Mouse (Mus musculus) kidney, postnatal 14 days (tissue): ENCODE measurements around the gene 1700034I23Rik.
"Not testable (repeated sequence)": the region's sequence is repeated elsewhere in the genome, so short reads cannot be mapped to it uniquely, and the experiment has no call there.

Experiments
- DNase-seq: peaks from one replicate; pipeline ENCODE4 v3.0.0; 2022; ENCODE audit warnings: mixed read lengths

1700034I23Rik gene

DNA sequence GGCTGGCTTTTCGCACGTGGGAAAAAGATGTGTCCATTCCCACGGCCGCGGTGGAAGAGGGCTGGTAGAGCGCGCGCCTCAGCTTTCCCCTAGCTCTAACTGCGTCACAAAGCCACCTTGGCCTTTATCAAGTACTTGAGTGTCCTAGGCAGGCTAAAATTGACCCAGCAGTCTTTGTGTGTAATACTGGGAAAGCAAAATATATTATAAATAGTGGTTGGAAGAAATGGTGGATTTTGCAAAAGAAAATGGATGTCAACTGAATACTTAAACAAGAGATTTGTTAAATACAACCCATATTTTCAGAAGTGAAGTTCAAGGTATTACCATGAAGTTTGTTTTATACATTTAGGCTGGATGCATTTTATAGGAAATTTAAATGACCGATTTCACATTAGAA, at the start of gene 1700034I23Rik:
TSS of gene 1700034I23Rik (minus strand) at position 101 of the 400 bp plus-strand sequence.
- DNase-seq = not testable (repeated sequence)

DNA sequence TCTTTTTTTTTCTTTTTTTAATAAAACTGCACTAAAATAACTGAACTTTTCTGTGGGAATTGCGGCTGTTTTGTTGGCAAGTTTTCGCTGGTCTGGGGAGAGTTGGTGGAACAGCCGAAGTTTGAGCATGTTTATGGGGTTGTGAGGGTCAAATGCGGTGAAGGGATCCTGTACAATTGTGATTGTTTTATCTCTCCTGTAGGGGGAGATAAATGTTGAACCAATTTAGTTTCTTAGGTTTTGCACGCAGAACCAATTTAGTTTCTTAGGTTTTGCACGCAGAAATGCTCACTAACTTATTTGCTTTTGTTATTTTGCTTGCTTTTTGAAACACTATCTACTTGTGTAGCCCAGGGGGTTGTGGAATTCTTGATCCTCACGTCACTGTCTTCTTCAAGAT, 49.0 kb upstream of the 1700034I23Rik start:
- peak; percentile 3 for DNase-seq

DNA sequence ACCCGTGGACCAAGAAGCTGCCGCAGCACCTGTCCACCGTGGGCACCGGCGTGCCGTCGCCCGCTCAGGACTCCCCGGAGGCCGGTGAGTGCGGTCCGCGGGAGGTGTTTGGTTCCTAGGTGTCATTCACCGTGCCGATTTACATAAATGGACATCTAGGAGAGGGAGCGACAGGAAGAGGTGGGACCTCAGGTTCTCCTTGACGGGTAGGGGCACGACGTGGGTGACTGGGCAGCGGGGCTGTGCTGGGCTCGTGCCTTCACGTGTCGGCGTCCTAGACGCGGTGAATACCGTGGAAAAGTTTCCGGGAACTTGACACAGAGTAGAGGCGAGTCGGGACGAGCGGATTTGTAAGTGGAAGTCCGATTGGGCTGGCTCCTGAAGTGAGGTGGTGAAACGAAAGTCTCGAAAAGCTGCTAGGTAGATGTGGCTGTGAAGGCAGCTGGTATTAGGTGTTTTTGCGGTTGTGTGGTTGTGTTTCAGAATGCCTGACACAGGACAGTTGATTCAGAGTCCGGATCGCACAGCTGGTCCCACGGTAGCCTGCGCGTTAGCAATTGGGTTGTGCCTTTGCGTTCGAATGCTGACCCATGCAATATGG, 48.4 kb upstream of the 1700034I23Rik start:
- DNase-seq = peak; percentile 78

DNA sequence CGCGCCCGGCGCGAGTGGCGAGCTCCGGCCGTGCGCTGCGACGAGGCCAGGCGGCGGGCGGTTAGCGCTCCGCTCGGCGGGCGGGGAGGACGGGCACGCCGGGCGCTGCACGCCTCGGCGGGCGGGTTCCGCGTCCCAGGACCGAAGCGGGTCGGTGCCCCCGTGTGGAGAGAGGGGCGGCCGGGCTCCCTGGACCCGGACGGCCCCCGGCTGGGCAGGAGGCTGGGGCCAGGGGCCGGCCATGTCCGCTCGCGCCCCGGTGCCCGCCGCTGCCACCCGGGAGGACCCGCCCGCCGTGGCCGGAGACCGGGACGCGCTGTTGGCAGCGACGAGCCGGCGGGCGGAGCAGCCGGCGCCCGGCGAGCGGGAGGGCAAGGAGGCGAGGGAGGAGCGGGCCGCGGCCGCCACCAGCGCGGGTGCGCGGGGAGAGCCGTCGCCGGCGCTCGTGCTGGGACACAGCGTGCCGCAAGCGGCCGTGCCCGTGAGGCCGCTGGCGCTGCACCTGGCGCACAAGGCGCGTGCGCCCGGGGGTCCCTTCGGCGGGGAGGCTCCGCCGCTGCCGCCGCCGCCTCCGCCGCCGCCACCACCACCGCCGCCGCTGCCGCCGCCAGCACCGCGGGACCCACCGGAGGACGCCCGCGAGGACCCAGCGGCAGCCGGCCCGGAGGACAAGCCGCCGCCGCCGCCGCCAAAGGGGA, 47.7 kb upstream of the 1700034I23Rik start:
- DNase-seq = peak; percentile 63

DNA sequence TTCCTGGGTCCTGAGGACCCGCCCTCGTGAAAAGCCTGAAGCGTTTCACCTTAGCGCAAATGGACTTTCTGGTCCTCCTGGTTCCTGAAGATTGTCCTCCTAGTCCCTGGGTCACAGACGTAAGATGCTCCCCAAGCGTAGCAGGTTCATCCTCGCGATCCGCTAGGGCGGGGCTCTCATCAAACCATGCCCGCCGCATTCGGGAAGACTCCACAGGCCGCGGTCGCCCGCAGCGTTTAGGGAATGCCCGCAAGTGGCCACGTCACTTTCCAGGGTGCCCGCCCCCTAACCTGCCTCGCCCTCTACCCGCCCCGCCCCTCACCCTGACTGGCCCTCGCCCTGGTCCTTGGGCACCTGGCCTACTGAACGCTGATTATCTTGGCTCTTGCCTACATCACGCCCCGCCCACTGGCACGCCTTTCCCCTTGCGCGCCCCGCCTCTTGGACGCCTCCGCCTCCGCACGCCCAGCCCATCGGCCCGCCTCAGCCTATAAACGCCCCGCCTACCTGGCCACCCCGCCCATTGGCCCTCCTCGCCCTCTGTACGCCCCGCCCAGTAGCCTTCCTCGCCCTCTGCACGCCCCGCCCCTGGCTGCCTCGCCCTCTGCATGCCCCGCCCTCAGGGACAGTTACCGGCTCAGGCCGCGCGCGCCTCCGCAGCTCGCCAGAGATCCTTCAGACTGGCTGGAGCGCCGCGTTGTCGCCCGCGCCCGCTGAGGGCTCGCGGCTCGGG, 47.0 kb upstream of the 1700034I23Rik start, which contains the start of gene Larp1b:
TSS of gene Larp1b (plus strand) at position 659 of the 733 bp plus-strand sequence.
- peak; percentile 100 for DNase-seq

DNA sequence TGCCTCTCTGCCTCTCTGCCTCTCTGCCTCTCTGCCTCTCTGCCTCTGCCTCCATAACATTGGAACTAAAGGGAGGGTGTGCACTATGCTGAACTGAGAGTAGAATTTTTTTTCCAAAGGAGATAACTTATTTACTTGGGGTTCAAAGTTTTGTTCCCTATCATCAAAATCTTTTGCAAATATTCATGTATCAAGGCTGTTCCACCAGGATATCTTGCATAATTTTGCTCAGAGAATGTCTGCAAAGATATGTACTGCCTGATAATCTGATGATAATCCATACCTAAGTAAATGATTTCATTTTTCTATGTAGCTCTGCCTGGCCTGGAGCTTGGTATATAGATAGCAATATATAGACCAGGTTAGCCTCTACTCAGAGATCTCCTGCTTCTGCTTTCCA, 36.7 kb upstream of the 1700034I23Rik start:
- no peak for DNase-seq

DNA sequence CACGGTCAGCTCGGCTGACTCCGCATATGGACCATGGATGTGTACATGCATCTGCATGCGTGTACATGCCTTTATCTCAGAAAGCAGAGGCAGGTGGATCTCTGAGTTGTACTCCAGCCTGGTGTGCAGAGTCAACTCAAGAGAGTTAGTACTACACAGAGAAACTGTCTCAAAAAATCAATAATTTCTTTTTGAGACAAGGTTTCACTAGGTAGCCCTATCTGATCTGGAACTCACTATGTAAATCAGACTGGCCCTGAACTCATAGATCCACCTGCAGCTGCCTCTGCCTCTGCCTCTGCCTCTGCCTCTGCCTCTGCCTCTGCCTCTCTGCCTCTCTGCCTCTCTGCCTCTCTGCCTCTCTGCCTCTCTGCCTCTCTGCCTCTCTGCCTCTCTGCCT, 36.2 kb upstream of the 1700034I23Rik start:
- DNase-seq = no peak

DNA sequence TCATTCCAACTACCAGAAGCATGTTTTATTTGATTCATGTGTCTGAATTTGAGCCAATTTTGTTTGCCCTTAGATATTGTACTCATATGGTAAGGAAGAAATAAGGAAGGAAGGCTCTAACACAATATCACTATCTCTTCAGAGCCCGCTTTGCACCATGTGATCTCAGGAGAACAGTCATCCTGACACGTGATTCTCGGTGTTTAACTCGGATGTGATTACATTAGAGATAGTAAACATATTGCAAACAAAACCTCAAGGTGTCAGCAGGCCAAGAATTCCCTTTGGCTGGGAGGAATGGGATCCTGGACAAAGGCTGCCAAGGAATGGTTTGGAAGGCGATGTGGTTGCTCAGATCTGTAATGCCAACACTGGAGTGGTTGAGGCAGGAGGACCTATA, 35.8 kb upstream of the 1700034I23Rik start:
- no peak for DNase-seq

DNA sequence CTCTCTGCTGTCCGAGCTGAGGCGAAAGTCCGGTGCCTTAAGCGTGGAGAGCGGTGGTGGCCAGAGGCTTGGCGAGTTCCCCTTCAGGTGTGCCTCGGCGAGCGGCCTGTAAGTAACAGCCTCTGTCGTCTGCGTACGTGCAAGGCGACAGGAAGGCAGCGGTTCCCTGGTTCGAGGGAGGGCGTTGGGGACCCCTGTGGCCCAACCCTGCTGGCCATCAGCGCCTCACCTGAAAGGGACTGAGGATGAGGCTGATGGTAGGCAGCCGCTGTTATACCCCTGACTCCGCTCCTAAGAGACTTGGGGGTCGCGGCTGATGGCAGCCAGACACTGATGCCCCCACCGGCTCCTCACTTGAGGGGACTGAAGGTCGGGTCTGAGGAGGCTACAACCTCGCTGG, 8.0 kb downstream of the 1700034I23Rik start:
- DNase-seq = peak; percentile 53

DNA sequence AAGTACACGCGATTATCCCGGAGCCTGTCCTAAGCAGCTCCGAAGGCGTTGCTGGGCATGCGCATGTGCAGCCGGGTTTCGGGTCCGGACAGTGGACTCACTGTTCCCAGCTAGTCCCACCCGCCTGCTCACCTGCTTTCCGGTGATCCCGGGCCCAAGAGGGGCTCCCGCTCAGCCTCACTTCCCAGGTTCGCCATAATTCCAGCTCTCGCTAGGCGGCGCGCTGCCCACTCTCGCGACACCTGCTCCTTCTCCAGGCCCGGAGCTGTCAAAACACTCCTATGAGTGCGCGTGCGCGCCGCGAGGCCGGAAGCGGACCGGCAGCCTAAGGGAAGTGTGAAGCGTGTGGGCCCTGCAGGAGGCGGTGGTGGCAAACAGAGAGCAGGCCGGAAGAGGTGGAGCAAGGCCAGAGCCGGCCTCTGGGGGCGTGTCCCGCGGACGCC, 8.5 kb downstream of the 1700034I23Rik start:
- DNase-seq = peak; percentile 99

DNA sequence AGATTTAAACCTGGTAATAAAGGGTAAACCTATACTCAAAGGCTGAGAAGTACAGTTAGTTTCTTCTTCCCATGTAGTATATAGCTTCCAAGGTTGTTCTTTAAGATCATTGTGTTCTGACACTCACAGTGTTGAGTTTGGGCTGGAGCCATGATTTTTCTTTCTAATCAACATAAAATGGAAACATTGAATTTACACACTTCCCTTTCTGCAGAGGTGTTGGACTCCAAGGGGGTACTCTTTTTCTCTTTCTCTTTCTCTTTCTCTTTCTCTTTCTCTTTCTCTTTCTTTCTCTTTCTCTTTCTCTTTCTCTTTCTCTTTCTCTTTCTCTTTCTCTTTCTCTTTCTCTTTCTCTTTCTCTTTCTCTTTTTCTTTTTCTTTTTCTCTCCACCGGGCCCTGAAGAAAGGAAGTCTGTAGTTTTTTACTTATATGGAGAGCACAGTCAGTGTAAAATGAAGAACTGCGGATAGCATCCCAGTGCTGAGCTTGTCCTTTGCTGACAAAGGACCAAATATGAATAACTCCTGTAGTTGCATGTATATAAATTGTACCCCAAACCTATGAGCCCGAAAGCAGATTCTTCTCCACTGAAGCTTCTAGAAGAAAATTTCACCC, 49.1 kb downstream of the 1700034I23Rik start:
- DNase-seq = not testable (repeated sequence)
